Comparison of ENCODE assay signal across 32 mouse cellular contexts in genomic region chr5:114006974-114007373, GRCm38 (mm10). TPM values are rescaled to one million over a fixed set of nuclear protein-coding genes. Genes with fewer than 3 reads are reported as not detected.
"Had no signal": no experiment of that assay in that cellular context is flagged by ENCODE, and none has a peak within 500 bp of the region (broad histone marks: within the 10 kb centered on the region; RNA-seq: fewer than 3 reads in every experiment).

No protein-coding gene starts in this region.

- H3K9ac ChIP-seq: heart, embryonic 12.5 days; heart, embryonic 13.5 days; heart, embryonic 15.5 days; hindbrain, embryonic 12.5 days; hindbrain, embryonic 13.5 days; hindbrain, embryonic 14.5 days; hindbrain, embryonic 15.5 days; intestine, embryonic 15.5 days; kidney, embryonic 15.5 days had no signal

- ATAC-seq: inflammation-experienced regulatory T-cells, adult 6 months; intestine, embryonic 15.5 days; intestine, embryonic 16.5 days; intestine, postnatal 0 days had no signal

- DNase-seq: heart, postnatal 10 days; heart, postnatal 14 days; heart, postnatal 36 days; heart, postnatal 4 days; kidney, postnatal 10 days; kidney, postnatal 4 days; layer of hippocampus, adult 9-11 months; layer of hippocampus, postnatal 36 days had no signal

- H3K4me2 ChIP-seq: heart, embryonic 11.5 days; heart, embryonic 12.5 days; heart, embryonic 13.5 days; heart, embryonic 15.5 days; hindbrain, embryonic 12.5 days; hindbrain, embryonic 13.5 days; hindbrain, embryonic 14.5 days; hindbrain, embryonic 15.5 days; intestine, embryonic 15.5 days; kidney, embryonic 15.5 days had no signal

- H3K36me3 ChIP-seq: heart, embryonic 10.5 days; heart, embryonic 12.5 days; heart, embryonic 13.5 days; heart, embryonic 15.5 days; hindbrain, embryonic 10.5 days; hindbrain, embryonic 12.5 days; hindbrain, embryonic 13.5 days; hindbrain, embryonic 15.5 days; intestine, embryonic 15.5 days; kidney, embryonic 15.5 days had no signal

- H3K4me1 ChIP-seq: heart, embryonic 12.5 days; heart, embryonic 13.5 days; heart, embryonic 15.5 days; hindbrain, embryonic 12.5 days; hindbrain, embryonic 15.5 days had no signal

- H3K4me3 ChIP-seq: heart, embryonic 10.5 days; heart, embryonic 12.5 days; heart, embryonic 13.5 days; heart, embryonic 15.5 days; hindbrain, embryonic 10.5 days; hindbrain, embryonic 12.5 days; hindbrain, embryonic 13.5 days; hindbrain, embryonic 15.5 days; intestine, embryonic 15.5 days; kidney, embryonic 15.5 days; layer of hippocampus, adult 2 months; left cerebral cortex, adult 2 months had no signal

- H3K27ac ChIP-seq: heart, embryonic 10.5 days; heart, embryonic 13.5 days; heart, embryonic 15.5 days; hindbrain, embryonic 10.5 days; hindbrain, embryonic 12.5 days; hindbrain, embryonic 13.5 days; hindbrain, embryonic 14.5 days; hindbrain, embryonic 15.5 days; hindbrain, postnatal 0 days; intestine, embryonic 15.5 days; kidney, embryonic 15.5 days; kidney, postnatal 0 days; layer of hippocampus, adult 2 months; left cerebral cortex, adult 2 months had no signal

- H3K27me3 ChIP-seq: heart, embryonic 15.5 days; hindbrain, embryonic 12.5 days; hindbrain, embryonic 13.5 days; hindbrain, embryonic 15.5 days; intestine, embryonic 15.5 days; kidney, embryonic 15.5 days had no signal

- H3K9me3 ChIP-seq: heart, embryonic 10.5 days; heart, embryonic 12.5 days; heart, embryonic 13.5 days; heart, embryonic 15.5 days; hindbrain, embryonic 10.5 days; hindbrain, embryonic 12.5 days; hindbrain, embryonic 13.5 days; hindbrain, embryonic 15.5 days; intestine, embryonic 15.5 days; kidney, embryonic 15.5 days had no signal

RNA-seq across cellular contexts. Expression of gene Dao, which starts 3.5 kb away (rescaled TPM):
- polyA plus RNA-seq: heart, embryonic 10.5 days; heart, embryonic 11.5 days; heart, embryonic 12.5 days; heart, embryonic 13.5 days; heart, embryonic 14.5 days; heart, embryonic 15.5 days; heart, embryonic 16.5 days; heart, postnatal 0 days; hindbrain, embryonic 10.5 days; hindbrain, embryonic 11.5 days; hindbrain, embryonic 12.5 days; hindbrain, embryonic 13.5 days; hindbrain, embryonic 14.5 days; hindbrain, embryonic 16.5 days; inflammation-experienced regulatory T-cells, adult 6 months had no signal
